Mouse (Mus musculus) stomach, postnatal 0 days (tissue): ENCODE results near the gene Rabl3.

Experiments used
- CTCF ChIP-seq: IDR thresholded peaks from 2 replicates; pipeline ENCODE4 v1.5.1; 2016; ENCODE audit warnings: antibody characterized with exemption, low read depth, mild to moderate bottlenecking, moderate library complexity
- EP300 ChIP-seq: optimal IDR thresholded peaks from 2 replicates; pipeline ENCODE3; 2016; ENCODE audit warnings: antibody characterized with exemption

DNA sequence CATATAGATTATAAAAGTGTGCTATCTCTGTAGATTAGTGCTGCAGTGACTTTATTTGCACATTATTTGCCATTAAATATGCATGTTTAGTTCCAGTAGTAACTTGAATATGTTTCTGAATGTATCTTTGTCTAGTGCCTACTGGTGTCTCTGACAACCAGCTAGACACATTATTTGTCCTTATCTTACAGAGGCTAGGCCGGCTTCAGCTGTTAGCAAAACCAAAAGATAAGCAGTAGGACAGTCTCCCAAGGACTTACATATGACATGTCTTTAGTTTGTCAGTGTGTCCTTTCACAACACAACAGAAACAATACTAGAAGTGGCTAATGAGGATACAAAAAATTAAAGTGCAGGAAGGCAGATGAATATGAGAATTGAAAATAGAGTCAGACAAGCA is 25.4 kb downstream of the Rabl3 start:
- no peak for TF ChIP-seq CTCF
- no peak for TF ChIP-seq EP300
